Mouse (Mus musculus): ENCODE measurements around the gene Rnf225.

Gene Rnf225

DNA sequence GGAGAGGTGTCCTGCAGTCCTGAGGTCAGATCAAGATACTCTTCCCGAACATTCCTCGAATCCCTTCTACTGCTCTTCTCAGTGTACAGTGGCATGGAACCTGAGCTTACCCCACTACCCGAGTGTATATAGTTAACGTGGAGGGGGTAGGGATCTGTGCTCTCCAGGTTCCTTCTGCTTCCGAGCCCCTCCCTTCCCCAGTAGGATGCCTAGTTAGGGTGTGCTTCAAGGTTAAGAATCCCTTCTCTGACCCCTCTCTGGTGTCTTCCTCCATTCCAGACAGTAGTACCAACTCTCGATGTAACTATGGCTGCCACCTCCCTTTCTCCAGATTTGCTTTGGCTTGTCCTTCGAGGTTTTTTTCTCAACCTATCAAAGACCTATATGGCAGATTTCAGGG, 53.1 kb downstream of the Rnf225 start:
- no peak for DNase-seq (ENCODE audit: inconsistent ontology term)
